Comparison of ENCODE assay signal across 11 mouse cellular contexts in the genomic region with DNA sequence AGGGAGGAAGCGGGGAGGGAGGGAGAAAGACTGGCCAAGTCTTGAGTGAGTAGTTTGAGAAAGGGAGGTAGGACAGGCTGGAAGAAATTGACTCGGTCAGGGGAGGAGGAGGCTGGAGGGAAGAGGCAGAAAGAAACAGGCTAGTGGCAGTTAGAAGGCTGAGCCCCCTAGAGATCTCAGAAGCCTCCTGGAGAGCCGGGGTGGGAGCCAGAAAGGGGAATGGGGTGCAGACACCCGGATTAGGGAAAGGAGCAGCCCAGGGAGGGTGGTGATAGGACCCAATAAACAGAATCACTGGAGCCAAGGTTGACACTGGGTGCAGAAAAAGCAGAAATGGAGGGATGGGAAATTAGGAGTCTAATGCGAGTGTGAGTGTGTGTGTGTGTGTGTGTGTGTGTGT. TPM values are rescaled to one million over a fixed set of nuclear protein-coding genes. Genes with fewer than 3 reads are reported as not detected.
DNase-seq lines count a peak whose midpoint lies in the region; ATAC-seq lines count a peak whose summit lies in the region.
"Had no signal": no experiment of that assay in that cellular context is flagged by ENCODE, and none has a peak within 500 bp of the region (broad histone marks: within the 10 kb centered on the region; RNA-seq: fewer than 3 reads in every experiment).

No protein-coding gene starts in this region.

- DNase-seq in heart, adult 11 months: peak; percentile 79
- no peak for DNase-seq in heart, postnatal 10 days
- DNase-seq in lung, postnatal 25 days (ENCODE audit: low spot score): no peak
- no peak for DNase-seq in intestine, embryonic 14.5 days (ENCODE audit: low spot score)
- no peak for DNase-seq in layer of hippocampus, postnatal 25 days (ENCODE audit: extremely low spot score in 1 of 2, low spot score in 1 of 2)
- no peak for DNase-seq in urinary bladder, adult 18-20 months (ENCODE audit: low spot score in 2 of 2)

- peaks cover 5% of the 10 kb centered on the region for H3K36me3 ChIP-seq in lung, embryonic 16.5 days (ENCODE audit: control insufficient read depth, insufficient read depth, low read length)
- peaks cover 2% of the 10 kb centered on the region for H3K36me3 ChIP-seq in intestine, embryonic 14.5 days (ENCODE audit: control insufficient read depth, insufficient read depth, low read length)
- no peaks in the 10 kb centered on the region; the same call in 1 of the 2 replicates for H3K36me3 ChIP-seq in stomach, embryonic 14.5 days (ENCODE audit: control insufficient read depth, insufficient read depth, low read length)

- H3K4me2 ChIP-seq in lung, embryonic 16.5 days (ENCODE audit: low read depth, low read length): peak overlapping the region; percentile 75
- no peak overlapping the region for H3K4me2 ChIP-seq in intestine, embryonic 14.5 days (ENCODE audit: low read length)
- no peak overlapping the region for H3K4me2 ChIP-seq in stomach, embryonic 14.5 days (replicated peaks; ENCODE audit: low read depth, low read length)

- no peak overlapping the region for H3K27ac ChIP-seq in lung, embryonic 16.5 days (ENCODE audit: low read length)
- H3K27ac ChIP-seq in intestine, embryonic 14.5 days (ENCODE audit: low read depth): no peak overlapping the region
- H3K27ac ChIP-seq in stomach, embryonic 14.5 days (ENCODE audit: low read length): no peak overlapping the region
- H3K27ac ChIP-seq: liver, embryonic 15.5 days had no signal

- peak overlapping the region; percentile 48 for H3K4me3 ChIP-seq in lung, embryonic 16.5 days (ENCODE audit: low read length)
- H3K4me3 ChIP-seq in intestine, embryonic 14.5 days (ENCODE audit: low read depth, low read length): peak overlapping the region; percentile 37
- 0 out of 2 replicates have a peak overlapping the region, but pooled peaks have one; percentile 41 for H3K4me3 ChIP-seq in stomach, embryonic 14.5 days (ENCODE audit: low read depth, low read length)

- H3K27me3 ChIP-seq in lung, embryonic 16.5 days (ENCODE audit: control insufficient read depth, insufficient read depth, low read depth, low read length): peaks cover 48% of the 10 kb centered on the region
- H3K27me3 ChIP-seq in intestine, embryonic 14.5 days (replicated peaks; ENCODE audit: control insufficient read depth, insufficient read depth, low read length): peaks cover 46% of the 10 kb centered on the region
- H3K27me3 ChIP-seq in stomach, embryonic 14.5 days (ENCODE audit: control insufficient read depth, insufficient read depth, low read length): peaks cover 26% of the 10 kb centered on the region

- peaks cover 12% of the 10 kb centered on the region for H3K4me1 ChIP-seq in lung, embryonic 16.5 days (replicated peaks; ENCODE audit: control insufficient read depth, insufficient read depth, low read length)
- H3K4me1 ChIP-seq in intestine, embryonic 14.5 days (replicated peaks; ENCODE audit: control insufficient read depth, insufficient read depth, low read length): peaks cover 16% of the 10 kb centered on the region
- 0 out of 2 replicates have a peak, but pooled peaks cover 4% of the 10 kb centered on the region for H3K4me1 ChIP-seq in stomach, embryonic 14.5 days (ENCODE audit: control insufficient read depth, insufficient read depth, low read length)

- intact Hi-C loops in heart, postnatal 10 days (cut with DNase I): no loop called here

- no peak for ATAC-seq in lung, embryonic 16.5 days (ENCODE audit: low read depth)
- no peak for ATAC-seq in intestine, embryonic 14.5 days (replicated peaks; ENCODE audit: low FRiP score, low TSS enrichment, low read depth)
- ATAC-seq in stomach, embryonic 14.5 days (ENCODE audit: insufficient number of reproducible peaks, insufficient read depth, low FRiP score, low read depth): no peak

- no peak overlapping the region for H3K9ac ChIP-seq in lung, embryonic 16.5 days (ENCODE audit: low read length)
- H3K9ac ChIP-seq in intestine, embryonic 14.5 days (ENCODE audit: low read length): no peak overlapping the region
- H3K9ac ChIP-seq in stomach, embryonic 14.5 days (replicated peaks; ENCODE audit: low read depth, low read length): no peak overlapping the region
- H3K9ac ChIP-seq: liver, embryonic 15.5 days had no signal

- 21% methylated on average over 5 of the region's 5 CpGs for WGBS in lung, embryonic 16.5 days
- 26% methylated on average over 5 of the region's 5 CpGs for WGBS in intestine, embryonic 14.5 days
- WGBS in stomach, embryonic 14.5 days: 17% methylated on average over 5 of the region's 5 CpGs

- no peaks in the 10 kb centered on the region for H3K9me3 ChIP-seq in lung, embryonic 16.5 days (ENCODE audit: control insufficient read depth, low read length)
- no peaks in the 10 kb centered on the region for H3K9me3 ChIP-seq in intestine, embryonic 14.5 days (ENCODE audit: control insufficient read depth, low read length)
- no peaks in the 10 kb centered on the region for H3K9me3 ChIP-seq in stomach, embryonic 14.5 days (ENCODE audit: control insufficient read depth, low read depth, low read length)
- H3K9me3 ChIP-seq: liver, embryonic 15.5 days had no signal

RNA-seq across cellular contexts. Expression of a gene that starts 1.0 kb away (rescaled TPM):
- total RNA-seq in heart, postnatal 10 days (2021): under 1 TPM; 0.22 to 0.43 TPM
- 0.65 and 1.7 TPM in 2 replicates for polyA plus RNA-seq in lung, embryonic 16.5 days (2015; fragmentation: Nextera tagmentation; extraction: Ambion mirVana)
- polyA plus RNA-seq in intestine, embryonic 14.5 days (2014; fragmentation: Nextera tagmentation; extraction: Ambion mirVana): 1.3 and 1.5 TPM in 2 replicates
- 0.87 and 1.2 TPM in 2 replicates for polyA plus RNA-seq in stomach, embryonic 14.5 days (2014; fragmentation: Nextera tagmentation; extraction: Ambion mirVana)
- total RNA-seq in layer of hippocampus, postnatal 25 days (2021): 1 to 10 TPM; 3.2 to 6.4 TPM
- polyA plus RNA-seq: CD4-positive, CD25-positive, alpha-beta regulatory T cell, adult 4 months had no signal

RNA-seq across cellular contexts. Expression of a gene that starts 7.8 kb away (rescaled TPM):
- total RNA-seq in heart, postnatal 10 days (2021): 10 to 100 TPM; 58.9 to 73.2 TPM
- 104 and 117 TPM in 2 replicates for polyA plus RNA-seq in lung, embryonic 16.5 days (2015; fragmentation: Nextera tagmentation; extraction: Ambion mirVana)
- polyA plus RNA-seq in intestine, embryonic 14.5 days (2014; fragmentation: Nextera tagmentation; extraction: Ambion mirVana): 120 and 132 TPM in 2 replicates
- 115 and 120 TPM in 2 replicates for polyA plus RNA-seq in stomach, embryonic 14.5 days (2014; fragmentation: Nextera tagmentation; extraction: Ambion mirVana)
- 100 to 1,000 TPM; 122 to 145 TPM for total RNA-seq in layer of hippocampus, postnatal 25 days (2021)

RNA-seq across cellular contexts. Expression of a gene that starts 14.7 kb away (rescaled TPM):
- total RNA-seq in heart, postnatal 10 days (2021): 10 to 100 TPM; 23.7 to 28.9 TPM
- polyA plus RNA-seq in lung, embryonic 16.5 days (2015; fragmentation: Nextera tagmentation; extraction: Ambion mirVana): 93.7 and 96.4 TPM in 2 replicates
- polyA plus RNA-seq in intestine, embryonic 14.5 days (2014; fragmentation: Nextera tagmentation; extraction: Ambion mirVana): 88.7 and 91.2 TPM in 2 replicates
- 92.4 and 97.2 TPM in 2 replicates for polyA plus RNA-seq in stomach, embryonic 14.5 days (2014; fragmentation: Nextera tagmentation; extraction: Ambion mirVana)
- total RNA-seq in layer of hippocampus, postnatal 25 days (2021): 10 to 100 TPM; 36.1 to 39.9 TPM

RNA-seq across cellular contexts. Expression of a gene that starts 14.7 kb away (rescaled TPM):
- total RNA-seq in heart, postnatal 10 days (2021): 1 to 10 TPM; 7.7 to 8.4 TPM
- 7.2 and 7.7 TPM in 2 replicates for polyA plus RNA-seq in lung, embryonic 16.5 days (2015; fragmentation: Nextera tagmentation; extraction: Ambion mirVana)
- 4.9 and 6.6 TPM in 2 replicates for polyA plus RNA-seq in intestine, embryonic 14.5 days (2014; fragmentation: Nextera tagmentation; extraction: Ambion mirVana)
- polyA plus RNA-seq in stomach, embryonic 14.5 days (2014; fragmentation: Nextera tagmentation; extraction: Ambion mirVana): 6.8 and 8.1 TPM in 2 replicates
- total RNA-seq in layer of hippocampus, postnatal 25 days (2021): 1 to 10 TPM; 5.6 to 7.1 TPM

RNA-seq across cellular contexts. Expression of a gene that starts 37.3 kb away (rescaled TPM):
- total RNA-seq in heart, postnatal 10 days (2021): not detected
- polyA plus RNA-seq in lung, embryonic 16.5 days (2015; fragmentation: Nextera tagmentation; extraction: Ambion mirVana): not detected in 2 replicates
- not detected in 2 replicates for polyA plus RNA-seq in intestine, embryonic 14.5 days (2014; fragmentation: Nextera tagmentation; extraction: Ambion mirVana)
- polyA plus RNA-seq in stomach, embryonic 14.5 days (2014; fragmentation: Nextera tagmentation; extraction: Ambion mirVana): not detected in 2 replicates
- under 1 TPM in 1 of 2 experiments, not detected in 1; 0.32 TPM for total RNA-seq in layer of hippocampus, postnatal 25 days (2021)
- total RNA-seq: common myeloid progenitor, adult 5-6 weeks had no signal
- polyA plus RNA-seq: CD4-positive, CD25-positive, alpha-beta regulatory T cell, adult 4 months; liver, embryonic 15.5 days had no signal
